Mouse (Mus musculus) limb, embryonic 10.5 days (tissue): Measurements from ENCODE around the gene Mcf2l. TPM values are rescaled to one million over a fixed set of nuclear protein-coding genes. Genes with fewer than 3 reads are reported as not detected.

Source experiments
- DNase-seq: peaks from one replicate; pipeline ENCODE4 v3.0.0-alpha.2; 2017; ENCODE audit warnings: low spot score
- H3K27ac ChIP-seq: fragments of 300-500 bp; sonication (generic); 2 replicates; pipeline ENCODE4 v1.5.1; 2016; ENCODE audit warnings: mild to moderate bottlenecking
- H3K27me3 ChIP-seq: fragments of 300-500 bp; sonication (generic); 2 replicates; pipeline ENCODE4 v1.6.1; 2016; ENCODE audit warnings: low read depth, mild to moderate bottlenecking; ENCODE audit not compliant: poor library complexity, severe bottlenecking
- H3K36me3 ChIP-seq: fragments of 300-500 bp; sonication (generic); 2 replicates; pipeline ENCODE4 v1.6.1; 2016; ENCODE audit warnings: mild to moderate bottlenecking, moderate library complexity
- H3K4me1 ChIP-seq: fragments of 300-500 bp; sonication (generic); 2 replicates; pipeline ENCODE4 v1.6.1; 2016
- H3K4me3 ChIP-seq: fragments of 300-500 bp; sonication (generic); 2 replicates; pipeline ENCODE4 v1.5.1; 2016; ENCODE audit warnings: mild to moderate bottlenecking, moderate library complexity
- H3K9me3 ChIP-seq: fragments of 300-500 bp; sonication (generic); replicated peaks from 2 replicates; pipeline ENCODE4 v1.6.1; 2016; ENCODE audit warnings: mild to moderate bottlenecking
- WGBS: fragments of 180-500 bp; shearing (Covaris S2); methylation state at CpG from one replicate; pipeline ENCODE4 v1.1.7; 2016; 5-methylcytosine and 5-hydroxymethylcytosine counted together
- polyA plus RNA-seq: library from polyadenylated mRNA; unstranded; fragments of >200 nt; fragmentation: Nextera tagmentation; extraction: Ambion mirVana; gene quantifications from 2 replicates; pipeline ENCODE4 v1.2.1, GENCODE M21; 2016

Gene Mcf2l
- polyA plus RNA-seq, 1 experiment from 2014 or later, result 10.3 TPM

- H3K27me3 ChIP-seq, result no peaks in the 10 kb centered on the region
- DNase-seq, result peak; percentile 65
- H3K9me3 ChIP-seq, result no peaks in the 10 kb centered on the region
- WGBS, result 71% methylated on average over 7 of the region's 7 CpGs
- peaks cover 31% of the 10 kb centered on the region for H3K4me1 ChIP-seq
- no peak overlapping the region for H3K27ac ChIP-seq
- H3K4me3 ChIP-seq, result no peak overlapping the region
- no peaks in the 10 kb centered on the region for H3K36me3 ChIP-seq
These were observed 53.8 kb downstream of the Mcf2l start for GRCm38 (mm10) chr8:12927204-12927983.

- Histone ChIP-seq H3K36me3 (no peaks in the 10 kb centered on the region), H3K27ac (no peak overlapping the region), H3K4me3 (no peak overlapping the region), H3K27me3 (no peaks in the 10 kb centered on the region), H3K4me1 (peaks cover 31% of the 10 kb centered on the region), H3K9me3 (no peaks in the 10 kb centered on the region)
- no peak for DNase-seq
- 94% methylated on average over 8 of the region's 8 CpGs for WGBS
These were observed 54.4 kb downstream of the Mcf2l start for GRCm38 (mm10) chr8:12928033-12928432.

- no peak for DNase-seq
- H3K4me1 ChIP-seq, result peaks cover 31% of the 10 kb centered on the region
- WGBS, result 86% methylated on average over 5 of the region's 5 CpGs
These were observed 55.3 kb downstream of the Mcf2l start for GRCm38 (mm10) chr8:12928931-12929330.

GRCm38 (mm10) chr8:12930290-12930689, 56.7 kb downstream of the Mcf2l start:
- Histone ChIP-seq H3K27me3 (no peaks in the 10 kb centered on the region), H3K36me3 (no peaks in the 10 kb centered on the region), H3K9me3 (no peaks in the 10 kb centered on the region), H3K4me3 (no peak overlapping the region), H3K4me1 (peaks cover 32% of the 10 kb centered on the region), H3K27ac (peak overlapping the region; percentile 76)
- DNase-seq, result no peak
- WGBS, result 32% methylated on average over 5 of the region's 5 CpGs

More at GRCm38 (mm10) chr8:12928931-12929330, 55.3 kb downstream of the Mcf2l start:
- Histone ChIP-seq H3K9me3 (no peaks in the 10 kb centered on the region), H3K36me3 (no peaks in the 10 kb centered on the region), H3K4me3 (no peak overlapping the region), H3K27me3 (no peaks in the 10 kb centered on the region), H3K27ac (no peak overlapping the region)

- Histone ChIP-seq H3K4me3 (no peak overlapping the region), H3K36me3 (no peaks in the 10 kb centered on the region), H3K9me3 (no peaks in the 10 kb centered on the region), H3K27ac (peak overlapping the region; percentile 76), H3K27me3 (no peaks in the 10 kb centered on the region), H3K4me1 (peaks cover 30% of the 10 kb centered on the region)
- DNase-seq, result no peak
- 77% methylated on average over 11 of the region's 11 CpGs for WGBS
These were observed 57.8 kb downstream of the Mcf2l start for GRCm38 (mm10) chr8:12931426-12931825.

GRCm38 (mm10) chr8:12932520-12932919, 58.9 kb downstream of the Mcf2l start:
- H3K27me3 ChIP-seq, result no peaks in the 10 kb centered on the region
- no peaks in the 10 kb centered on the region for H3K36me3 ChIP-seq
- no peak overlapping the region for H3K27ac ChIP-seq
- WGBS, result 88% methylated on average over 8 of the region's 8 CpGs
- no peak overlapping the region for H3K4me3 ChIP-seq
- H3K4me1 ChIP-seq, result peaks cover 31% of the 10 kb centered on the region
- no peaks in the 10 kb centered on the region for H3K9me3 ChIP-seq
- DNase-seq, result no peak

GRCm38 (mm10) chr8:12933765-12934164, 60.2 kb downstream of the Mcf2l start:
- no peak overlapping the region for H3K4me3 ChIP-seq
- H3K4me1 ChIP-seq, result peaks cover 31% of the 10 kb centered on the region
- H3K27me3 ChIP-seq, result no peaks in the 10 kb centered on the region
- WGBS, result 75% methylated on average over 3 of the region's 3 CpGs
- no peak for DNase-seq
- no peaks in the 10 kb centered on the region for H3K36me3 ChIP-seq
- no peak overlapping the region for H3K27ac ChIP-seq
- no peaks in the 10 kb centered on the region for H3K9me3 ChIP-seq

- Histone ChIP-seq H3K4me3 (no peak overlapping the region), H3K27me3 (no peaks in the 10 kb centered on the region), H3K4me1 (peaks cover 31% of the 10 kb centered on the region), H3K27ac (no peak overlapping the region), H3K36me3 (no peaks in the 10 kb centered on the region), H3K9me3 (no peaks in the 10 kb centered on the region)
- DNase-seq, result no peak
- 81% methylated on average over 8 of the region's 8 CpGs for WGBS
These were observed 60.9 kb downstream of the Mcf2l start for GRCm38 (mm10) chr8:12934453-12935043.

- WGBS, result 88% methylated on average over 8 of the region's 8 CpGs
- no peak for DNase-seq
- no peaks in the 10 kb centered on the region for H3K27me3 ChIP-seq
- no peak overlapping the region for H3K27ac ChIP-seq
- no peak overlapping the region for H3K4me3 ChIP-seq
- no peaks in the 10 kb centered on the region for H3K9me3 ChIP-seq
- peaks cover 18% of the 10 kb centered on the region for H3K4me1 ChIP-seq
- H3K36me3 ChIP-seq, result no peaks in the 10 kb centered on the region
These were observed 66.9 kb downstream of the Mcf2l start for GRCm38 (mm10) chr8:12940549-12940948.

- no peaks in the 10 kb centered on the region for H3K9me3 ChIP-seq
- 86% methylated on average over 10 of the region's 10 CpGs for WGBS
These were observed 67.7 kb downstream of the Mcf2l start for GRCm38 (mm10) chr8:12941161-12941926.

GRCm38 (mm10) chr8:12947604-12948573, 74.3 kb downstream of the Mcf2l start:
- H3K27ac ChIP-seq, result peak overlapping the region; percentile 83
- peak overlapping the region; percentile 49 for H3K4me3 ChIP-seq
- 14% methylated on average over 21 of the region's 21 CpGs for WGBS
- H3K27me3 ChIP-seq, result peaks cover 21% of the 10 kb centered on the region; the same call in 1 of the 2 replicates
- H3K9me3 ChIP-seq, result no peaks in the 10 kb centered on the region
- H3K36me3 ChIP-seq, result no peaks in the 10 kb centered on the region
- peaks cover 31% of the 10 kb centered on the region for H3K4me1 ChIP-seq
- DNase-seq, result peak; percentile 57

More at GRCm38 (mm10) chr8:12941161-12941926, 67.7 kb downstream of the Mcf2l start:
- H3K4me1 ChIP-seq, result peaks cover 13% of the 10 kb centered on the region
- 0 out of 2 replicates have a peak, but pooled peaks cover 1% of the 10 kb centered on the region for H3K27me3 ChIP-seq
- no peak overlapping the region for H3K4me3 ChIP-seq
- no peak overlapping the region for H3K27ac ChIP-seq
- H3K36me3 ChIP-seq, result no peaks in the 10 kb centered on the region
- DNase-seq, result no peak

GRCm38 (mm10) chr8:12948574-12948961, 75.0 kb downstream of the Mcf2l start:
- peaks cover 31% of the 10 kb centered on the region for H3K4me1 ChIP-seq
- H3K36me3 ChIP-seq, result no peaks in the 10 kb centered on the region
- peaks cover 21% of the 10 kb centered on the region; the same call in 1 of the 2 replicates for H3K27me3 ChIP-seq
- H3K9me3 ChIP-seq, result no peaks in the 10 kb centered on the region
- H3K4me3 ChIP-seq, result peak overlapping the region; percentile 49
- H3K27ac ChIP-seq, result peak overlapping the region; percentile 83
- WGBS, result 38% methylated on average over 3 of the region's 3 CpGs
- DNase-seq, result no peak
